ENCODE assay signal across 15 mouse cellular contexts in genomic region chr12:120015201-120015600, GRCm38 (mm10).
A peak's percentile ranks its signal among the peaks of the same experiment; 100 is the strongest.
DNase-seq lines count a peak whose midpoint lies in the region; ATAC-seq and TF ChIP-seq lines count a peak whose summit lies in the region.
"Had no signal": no experiment of that assay in that cellular context is flagged by ENCODE, and none has a peak within 500 bp of the region (broad histone marks: within the 10 kb centered on the region; RNA-seq: fewer than 3 reads in every experiment).

No protein-coding gene starts in this region.

- WGBS in hindbrain, embryonic 10.5 days, result 43% methylated on average over 1 of the region's 1 CpGs
- 9% methylated on average over 1 of the region's 1 CpGs for WGBS in midbrain, embryonic 13.5 days
- 72% methylated on average over 1 of the region's 1 CpGs for WGBS in lung, postnatal 0 days

- no peak overlapping the region for H3K4me3 ChIP-seq in hindbrain, embryonic 10.5 days
- no peak overlapping the region for H3K4me3 ChIP-seq in midbrain, embryonic 13.5 days (replicated peaks)
- no peak overlapping the region for H3K4me3 ChIP-seq in lung, postnatal 0 days (ENCODE audit: low read depth, low read length)
- H3K4me3 ChIP-seq: heart, embryonic 10.5 days; intestine, embryonic 15.5 days had no signal

- ATAC-seq in midbrain, embryonic 13.5 days, result peak; percentile 87
- no peak for ATAC-seq in lung, postnatal 0 days
- ATAC-seq: CD4-positive, CD25-positive, alpha-beta regulatory T cell, adult 4 months; intestine, embryonic 15.5 days had no signal

- TF ChIP-seq CTCF in brain, embryonic 14.5 days (IDR thresholded peaks at IDR 0.05; ENCODE audit: borderline replicate concordance, extremely low read depth, insufficient read depth, insufficient read length), result no peak
- TF ChIP-seq CTCF in lung, postnatal 0 days (IDR thresholded peaks at IDR 0.05), result no peak

- peak overlapping the region; percentile 70 for H3K27ac ChIP-seq in hindbrain, embryonic 10.5 days
- H3K27ac ChIP-seq in midbrain, embryonic 13.5 days, result no peak overlapping the region
- H3K27ac ChIP-seq in lung, postnatal 0 days (ENCODE audit: low read length), result no peak overlapping the region
- H3K27ac ChIP-seq: heart, embryonic 10.5 days; intestine, embryonic 15.5 days; macrophage had no signal

- H3K4me1 ChIP-seq in hindbrain, embryonic 10.5 days (replicated peaks), result peaks cover 12% of the 10 kb centered on the region; the same call in 1 of the 2 replicates
- H3K4me1 ChIP-seq in midbrain, embryonic 13.5 days (replicated peaks), result peaks cover 9% of the 10 kb centered on the region
- H3K4me1 ChIP-seq in lung, postnatal 0 days (ENCODE audit: insufficient read depth, low read depth, low read length), result no peaks in the 10 kb centered on the region
- H3K4me1 ChIP-seq: heart, embryonic 10.5 days; intestine, embryonic 15.5 days had no signal

- no peaks in the 10 kb centered on the region for H3K27me3 ChIP-seq in hindbrain, embryonic 10.5 days (ENCODE audit: insufficient read depth, poor library complexity, severe bottlenecking)
- no peaks in the 10 kb centered on the region for H3K27me3 ChIP-seq in midbrain, embryonic 13.5 days
- H3K27me3 ChIP-seq in lung, postnatal 0 days (replicated peaks; ENCODE audit: insufficient read depth, low read length), result no peaks in the 10 kb centered on the region
- H3K27me3 ChIP-seq: intestine, embryonic 15.5 days had no signal

- TF ChIP-seq EP300 in lung, postnatal 0 days (IDR thresholded peaks at IDR 0.05), result no peak

- H3K9ac ChIP-seq in midbrain, embryonic 13.5 days (replicated peaks), result no peak overlapping the region
- no peak overlapping the region for H3K9ac ChIP-seq in lung, postnatal 0 days (replicated peaks; ENCODE audit: low read depth)
- H3K9ac ChIP-seq: intestine, embryonic 15.5 days had no signal

- H3K36me3 ChIP-seq in hindbrain, embryonic 10.5 days, result no peaks in the 10 kb centered on the region
- H3K36me3 ChIP-seq in midbrain, embryonic 13.5 days, result no peaks in the 10 kb centered on the region
- no peaks in the 10 kb centered on the region for H3K36me3 ChIP-seq in lung, postnatal 0 days (ENCODE audit: insufficient read depth, low read length)
- H3K36me3 ChIP-seq: heart, embryonic 10.5 days; intestine, embryonic 15.5 days had no signal

- H3K9me3 ChIP-seq in hindbrain, embryonic 10.5 days, result no peaks in the 10 kb centered on the region
- no peaks in the 10 kb centered on the region for H3K9me3 ChIP-seq in midbrain, embryonic 13.5 days
- no peaks in the 10 kb centered on the region for H3K9me3 ChIP-seq in lung, postnatal 0 days (ENCODE audit: low read length)
- H3K9me3 ChIP-seq: heart, embryonic 10.5 days; intestine, embryonic 15.5 days had no signal

- no peak for TF ChIP-seq POLR2A in brain, embryonic 14.5 days (IDR thresholded peaks at IDR 0.05; ENCODE audit: borderline replicate concordance, extremely low read depth, insufficient read depth, insufficient read length, poor library complexity, severe bottlenecking)

- DNase-seq in brain, adult 2 months (ENCODE audit: low read depth, low spot score), result peak; percentile 62
- DNase-seq in brain, embryonic 14.5 days (ENCODE audit: low read depth), result peak; percentile 84
- no peak for DNase-seq in hindbrain, embryonic 10.5 days (ENCODE audit: low spot score)
- DNase-seq in kidney, postnatal 4 days, result no peak
- DNase-seq in lung, postnatal 0 days (ENCODE audit: low spot score), result no peak
- DNase-seq in adrenal gland, adult 8-10 months, result no peak
- DNase-seq: cerebellum, adult 11 months; gastrocnemius, postnatal 14 days; heart, postnatal 14 days; lung, adult 2 months had no signal

- no peak overlapping the region for H3K4me2 ChIP-seq in midbrain, embryonic 13.5 days (replicated peaks)
- no peak overlapping the region for H3K4me2 ChIP-seq in lung, postnatal 0 days (replicated peaks; ENCODE audit: low read depth, low read length)
- H3K4me2 ChIP-seq: intestine, embryonic 15.5 days had no signal

Comparison
In these comparisons a context has a peak if more than half of its experiments do, and no peak if none do; other contexts are left out.
1. DNase-seq: peak in brain, adult 2 months (single experiment) and brain, embryonic 14.5 days (single experiment); none in hindbrain, embryonic 10.5 days (single experiment), kidney, postnatal 4 days (0 of 2), lung, postnatal 0 days (single experiment) and adrenal gland, adult 8-10 months (single experiment).